Mouse (Mus musculus) CD8-positive naive resting alpha-beta T cell, adult 2 months (primary cell): ENCODE results near the gene Nudt8.
"Not testable (repeated sequence)": the region's sequence is repeated elsewhere in the genome, so short reads cannot be mapped to it uniquely, and the experiment has no call there.

Source experiments
- DNase-seq, 2 experiments: peaks; one replicate each; pipeline ENCODE4 v3.0.0; 2022; ENCODE audit warnings: low read depth in 2 of 2, low spot score in 2 of 2

Gene Nudt8

GRCm38 (mm10) chr19:4012432-4013022 lies 12.1 kb downstream of the Nudt8 start, which contains the start of gene Ndufv1:
Gene Ndufv1 (minus strand): TSS chr19:4012806.
- DNase-seq, result peak; percentile 94 to 95

GRCm38 (mm10) chr19:4013066-4013465 lies 12.7 kb downstream of the Nudt8 start:
- DNase-seq, result no peak

- no peak for DNase-seq
These were observed 14.4 kb downstream of the Nudt8 start for GRCm38 (mm10) chr19:4014802-4015201.

GRCm38 (mm10) chr19:4015635-4016034 lies 15.3 kb downstream of the Nudt8 start:
- DNase-seq, result no peak

- DNase-seq, result no peak
These were observed 17.7 kb downstream of the Nudt8 start for GRCm38 (mm10) chr19:4017921-4018587.

- peak; percentile 42 to 56 for DNase-seq
These were observed 18.6 kb downstream of the Nudt8 start for GRCm38 (mm10) chr19:4018743-4019583.

GRCm38 (mm10) chr19:4023185-4023584 lies 22.8 kb downstream of the Nudt8 start:
- DNase-seq, result no peak

- DNase-seq, result no peak
These were observed 27.2 kb downstream of the Nudt8 start for GRCm38 (mm10) chr19:4027576-4027975.

GRCm38 (mm10) chr19:4032668-4033067 lies 32.3 kb downstream of the Nudt8 start:
- DNase-seq, result no peak

GRCm38 (mm10) chr19:4033298-4033697 lies 32.9 kb downstream of the Nudt8 start:
- DNase-seq, result no peak

- DNase-seq, result no peak
These were observed 33.4 kb downstream of the Nudt8 start for GRCm38 (mm10) chr19:4033742-4034141.

GRCm38 (mm10) chr19:4036327-4037045 lies 36.1 kb downstream of the Nudt8 start:
- no peak for DNase-seq

- DNase-seq, result not testable (repeated sequence)
These were observed 36.9 kb downstream of the Nudt8 start for GRCm38 (mm10) chr19:4037154-4037787.

- DNase-seq, result peak; percentile 77 to 78
These were observed 37.4 kb downstream of the Nudt8 start, which contains the start of gene Gstp1 for GRCm38 (mm10) chr19:4037788-4038232. Gene Gstp1 (minus strand): TSS chr19:4037985.

GRCm38 (mm10) chr19:4040941-4041340 lies 40.6 kb downstream of the Nudt8 start:
- not testable (repeated sequence) for DNase-seq

- DNase-seq, result not testable (repeated sequence)
These were observed 41.1 kb downstream of the Nudt8 start for GRCm38 (mm10) chr19:4041500-4041899.

- DNase-seq, result no peak
These were observed 41.7 kb downstream of the Nudt8 start for GRCm38 (mm10) chr19:4042124-4042523.

GRCm38 (mm10) chr19:4044109-4044508 lies 43.7 kb downstream of the Nudt8 start:
- not testable (repeated sequence) for DNase-seq

GRCm38 (mm10) chr19:4045966-4046865 lies 45.8 kb downstream of the Nudt8 start, which contains the start of gene Gstp2:
Gene Gstp2 (minus strand): TSS chr19:4046023.
- DNase-seq, result no peak
